Mouse (Mus musculus) lung, postnatal 0 days (tissue): Measurements from ENCODE around the gene Eif2b3.

Experiments
- CTCF ChIP-seq: IDR thresholded peaks from 2 replicates; pipeline ENCODE4 v1.5.1; 2016; ENCODE audit warnings: antibody characterized with exemption, mild to moderate bottlenecking
- EP300 ChIP-seq: IDR thresholded peaks from 2 replicates; pipeline ENCODE4 v1.6.1; 2016; ENCODE audit warnings: antibody characterized with exemption, mild to moderate bottlenecking, control low read depth

DNA sequence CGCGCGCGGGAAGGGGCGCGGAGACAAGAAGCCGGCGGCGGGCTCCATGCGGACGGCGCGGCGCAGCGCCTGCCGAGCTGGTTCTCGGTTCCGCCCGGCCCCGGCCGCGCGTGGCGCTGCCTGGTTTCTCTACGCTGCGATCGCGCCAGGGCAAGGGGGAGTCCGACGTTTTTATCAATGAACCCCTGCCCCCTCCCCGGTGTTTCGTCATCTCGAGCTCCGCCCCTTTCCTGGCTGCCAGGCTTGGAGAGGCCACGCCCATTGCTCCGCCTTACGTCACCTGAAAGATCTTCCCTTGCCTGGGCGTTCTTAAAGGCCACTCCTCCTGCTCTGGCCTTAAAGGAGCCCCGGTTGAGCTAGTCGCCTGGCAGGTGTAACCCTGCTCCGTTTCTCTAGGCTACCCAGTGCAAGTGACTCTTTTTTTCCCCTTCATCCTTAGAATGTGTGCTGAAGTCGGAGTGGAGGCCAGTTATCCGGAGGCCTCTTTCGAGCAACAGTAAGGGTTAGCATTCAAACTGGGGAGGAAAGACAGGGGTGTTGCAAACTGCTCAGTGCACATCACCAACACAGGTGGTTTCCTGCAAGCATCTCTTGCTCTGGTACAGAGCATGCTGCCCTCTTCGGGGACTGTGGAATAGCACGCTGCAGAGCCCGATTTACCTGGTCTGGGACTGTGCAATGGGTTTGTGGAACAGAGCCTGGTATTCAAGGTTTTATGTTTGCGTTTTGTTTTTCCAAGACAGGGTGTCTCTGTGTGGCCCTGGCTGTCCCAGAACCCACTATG, 114.8 kb downstream of the Eif2b3 start, which contains the start of gene Plk3:
- peak; percentile 30; the same call in 1 of the 2 replicates for TF ChIP-seq CTCF
- no peak for TF ChIP-seq EP300
